Comparison of ENCODE assay signal across 28 mouse cellular contexts in the genomic region with DNA sequence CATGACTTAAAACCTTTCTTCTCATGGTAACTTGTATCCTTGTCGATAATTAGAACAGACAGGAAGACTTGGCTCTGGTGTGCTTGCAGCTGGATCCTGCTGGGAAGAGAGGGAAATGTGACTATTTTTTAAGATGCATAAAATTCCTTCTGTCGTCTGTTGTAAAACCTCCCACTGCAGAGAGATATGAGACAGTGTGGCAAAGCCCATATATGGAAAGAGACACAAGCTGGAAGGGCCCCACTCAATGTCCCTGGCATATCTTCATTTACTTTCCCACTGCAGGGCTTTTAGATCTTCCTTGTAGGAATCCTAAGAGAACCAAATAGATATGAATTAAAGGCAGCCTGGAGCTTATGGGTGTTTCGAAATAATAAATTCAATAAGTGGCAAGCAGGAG.
DNase-seq lines count a peak whose midpoint lies in the region; ATAC-seq and TF ChIP-seq lines count a peak whose summit lies in the region.
"Had no signal": no experiment of that assay in that cellular context is flagged by ENCODE, and none has a peak within 500 bp of the region (broad histone marks: within the 10 kb centered on the region; RNA-seq: fewer than 3 reads in every experiment).

No protein-coding gene starts in this region.

- WGBS in heart, embryonic 10.5 days: 51% methylated on average over 3 of the region's 3 CpGs
- 45% methylated on average over 3 of the region's 3 CpGs for WGBS in heart, embryonic 12.5 days
- WGBS in kidney, postnatal 0 days: 35% methylated on average over 3 of the region's 3 CpGs
- 74% methylated on average over 3 of the region's 3 CpGs for WGBS in midbrain, embryonic 11.5 days

- no peaks in the 10 kb centered on the region for H3K36me3 ChIP-seq in heart, embryonic 10.5 days
- H3K36me3 ChIP-seq in heart, embryonic 12.5 days: no peaks in the 10 kb centered on the region
- H3K36me3 ChIP-seq in kidney, postnatal 0 days (ENCODE audit: insufficient read depth, low read length): no peaks in the 10 kb centered on the region
- no peaks in the 10 kb centered on the region for H3K36me3 ChIP-seq in midbrain, embryonic 11.5 days (ENCODE audit: control insufficient read depth, insufficient read depth, low read length)
- H3K36me3 ChIP-seq: embryonic facial prominence, embryonic 13.5 days; G1E; limb, embryonic 13.5 days; liver, embryonic 12.5 days; midbrain, embryonic 15.5 days; neural tube, embryonic 13.5 days had no signal

- no peaks in the 10 kb centered on the region for H3K9me3 ChIP-seq in heart, embryonic 10.5 days
- H3K9me3 ChIP-seq in heart, embryonic 12.5 days (replicated peaks): no peaks in the 10 kb centered on the region
- no peaks in the 10 kb centered on the region for H3K9me3 ChIP-seq in kidney, postnatal 0 days (replicated peaks; ENCODE audit: low read length)
- no peaks in the 10 kb centered on the region for H3K9me3 ChIP-seq in midbrain, embryonic 11.5 days (ENCODE audit: control insufficient read depth, low read length)
- H3K9me3 ChIP-seq: embryonic facial prominence, embryonic 13.5 days; G1E; limb, embryonic 13.5 days; liver, embryonic 12.5 days; midbrain, embryonic 15.5 days; neural tube, embryonic 13.5 days had no signal

- ATAC-seq in heart, embryonic 12.5 days (ENCODE audit: insufficient number of reproducible peaks, low FRiP score): no peak
- no peak for ATAC-seq in kidney, postnatal 0 days (replicated peaks; ENCODE audit: low FRiP score, low read depth)
- ATAC-seq in activated CD4-positive, CD25-positive, alpha-beta regulatory T cell, adult 4 months: no peak
- ATAC-seq in midbrain, embryonic 11.5 days (ENCODE audit: low FRiP score): no peak
- ATAC-seq: forebrain, embryonic 16.5 days; inflammation-experienced regulatory T-cells, adult 6 months; liver, embryonic 12.5 days; midbrain, embryonic 15.5 days had no signal

- DNase-seq in heart, embryonic 10.5 days (ENCODE audit: low spot score): no peak
- peak; percentile 40 for DNase-seq in kidney, postnatal 0 days (ENCODE audit: low spot score)
- no peak for DNase-seq in kidney, postnatal 4 days
- DNase-seq in right cerebral cortex, postnatal 36 days (ENCODE audit: low spot score in 2 of 2): peak; percentile 5 to 9
- DNase-seq in right cerebral cortex, adult 2 months (ENCODE audit: low spot score in 2 of 2): no peak
- DNase-seq in midbrain, embryonic 11.5 days (ENCODE audit: low spot score, missing footprints): no peak
- DNase-seq: adrenal gland, adult 8-10 months; cerebellum, adult 18-20 months; cerebellum, postnatal 14 days; gastrocnemius, postnatal 36 days; heart, postnatal 36 days; lung, adult 18-20 months; lung, postnatal 36 days; retina, postnatal 1 day; thymus, adult 2 months; thymus, postnatal 4 days had no signal

- H3K4me1 ChIP-seq in heart, embryonic 10.5 days: peaks cover 76% of the 10 kb centered on the region
- peaks cover 49% of the 10 kb centered on the region for H3K4me1 ChIP-seq in heart, embryonic 12.5 days (replicated peaks)
- H3K4me1 ChIP-seq in kidney, postnatal 0 days (replicated peaks; ENCODE audit: insufficient read depth, low read length): no peaks in the 10 kb centered on the region
- no peaks in the 10 kb centered on the region for H3K4me1 ChIP-seq in midbrain, embryonic 11.5 days (ENCODE audit: control insufficient read depth, insufficient read depth, low read length)
- H3K4me1 ChIP-seq: liver, embryonic 12.5 days had no signal

- H3K4me3 ChIP-seq in heart, embryonic 10.5 days: no peak overlapping the region
- no peak overlapping the region for H3K4me3 ChIP-seq in heart, embryonic 12.5 days
- no peak overlapping the region for H3K4me3 ChIP-seq in kidney, postnatal 0 days (replicated peaks; ENCODE audit: low read depth, low read length)
- no peak overlapping the region for H3K4me3 ChIP-seq in midbrain, embryonic 11.5 days (ENCODE audit: low read depth, low read length)
- H3K4me3 ChIP-seq: embryonic facial prominence, embryonic 13.5 days; limb, embryonic 13.5 days; liver, embryonic 12.5 days; midbrain, embryonic 15.5 days; neural tube, embryonic 13.5 days had no signal

- TF ChIP-seq CTCF in kidney, postnatal 0 days (IDR thresholded peaks at IDR 0.05; ENCODE audit: low read depth): no peak

- H3K27ac ChIP-seq in heart, embryonic 10.5 days: peak overlapping the region; percentile 77
- no peak overlapping the region for H3K27ac ChIP-seq in heart, embryonic 12.5 days (ENCODE audit: poor library complexity, severe bottlenecking)
- no peak overlapping the region for H3K27ac ChIP-seq in kidney, postnatal 0 days
- H3K27ac ChIP-seq in midbrain, embryonic 11.5 days (ENCODE audit: low read depth, low read length): no peak overlapping the region
- H3K27ac ChIP-seq: embryonic facial prominence, embryonic 13.5 days; hindbrain, embryonic 14.5 days; limb, embryonic 13.5 days; liver, embryonic 12.5 days; midbrain, embryonic 15.5 days; neural tube, embryonic 13.5 days had no signal

- no peak overlapping the region for H3K4me2 ChIP-seq in heart, embryonic 12.5 days
- H3K4me2 ChIP-seq in kidney, postnatal 0 days (ENCODE audit: low read length): no peak overlapping the region
- H3K4me2 ChIP-seq in midbrain, embryonic 11.5 days: no peak overlapping the region
- H3K4me2 ChIP-seq: embryonic facial prominence, embryonic 13.5 days; hindbrain, embryonic 14.5 days; limb, embryonic 13.5 days; liver, embryonic 12.5 days; midbrain, embryonic 15.5 days; neural tube, embryonic 13.5 days had no signal

- H3K9ac ChIP-seq in heart, embryonic 12.5 days: no peak overlapping the region
- no peak overlapping the region for H3K9ac ChIP-seq in kidney, postnatal 0 days (ENCODE audit: low read depth, low read length)
- H3K9ac ChIP-seq in midbrain, embryonic 11.5 days (ENCODE audit: low read length): no peak overlapping the region
- H3K9ac ChIP-seq: embryonic facial prominence, embryonic 13.5 days; hindbrain, embryonic 14.5 days; limb, embryonic 13.5 days; liver, embryonic 12.5 days; midbrain, embryonic 15.5 days; neural tube, embryonic 13.5 days had no signal

- H3K27me3 ChIP-seq in heart, embryonic 10.5 days (ENCODE audit: insufficient read depth, poor library complexity, severe bottlenecking): no peaks in the 10 kb centered on the region
- H3K27me3 ChIP-seq in heart, embryonic 12.5 days (replicated peaks): no peaks in the 10 kb centered on the region
- H3K27me3 ChIP-seq in kidney, postnatal 0 days (ENCODE audit: insufficient read depth, low read length): no peaks in the 10 kb centered on the region
- no peaks in the 10 kb centered on the region for H3K27me3 ChIP-seq in midbrain, embryonic 11.5 days (ENCODE audit: control insufficient read depth, insufficient read depth, low read length)
- H3K27me3 ChIP-seq: CH12.LX; embryonic facial prominence, embryonic 13.5 days; limb, embryonic 13.5 days; midbrain, embryonic 15.5 days; neural tube, embryonic 13.5 days had no signal

Comparison
In these comparisons a context has a peak if more than half of its experiments do, and no peak if none do; other contexts are left out.
1. DNase-seq: peak in kidney, postnatal 0 days (single experiment) and right cerebral cortex, postnatal 36 days (2 of 2); none in heart, embryonic 10.5 days (single experiment), kidney, postnatal 4 days (0 of 2), right cerebral cortex, adult 2 months (0 of 2) and midbrain, embryonic 11.5 days (single experiment).